Mouse (Mus musculus) embryo, embryonic 11.5 days (tissue): ENCODE measurements around the gene Susd3.
A peak's percentile ranks its signal among the peaks of the same experiment; 100 is the strongest.

Experiments
- DNase-seq: peaks from one replicate; pipeline ENCODE4 v3.0.0-alpha.2; 2012; ENCODE audit warnings: low read depth, low spot score

Susd3 gene

GRCm38 (mm10) chr13:49246626-49247025 is 1.9 kb downstream of the Susd3 start:
- DNase-seq, result no peak

GRCm38 (mm10) chr13:49246011-49246410 is 2.5 kb downstream of the Susd3 start:
- DNase-seq, result no peak

- no peak for DNase-seq
Observed at GRCm38 (mm10) chr13:49245251-49245650, 3.3 kb downstream of the Susd3 start.

- no peak for DNase-seq
Observed at GRCm38 (mm10) chr13:49243492-49243891, 5.0 kb downstream of the Susd3 start.

- DNase-seq, result no peak
Observed at GRCm38 (mm10) chr13:49242321-49243065, 6.0 kb downstream of the Susd3 start.

GRCm38 (mm10) chr13:49238737-49239136 is 9.8 kb downstream of the Susd3 start:
- no peak for DNase-seq

GRCm38 (mm10) chr13:49237617-49238016 is 10.9 kb downstream of the Susd3 start:
- no peak for DNase-seq

- DNase-seq, result no peak
Observed at GRCm38 (mm10) chr13:49234711-49235110, 13.8 kb downstream of the Susd3 start.

GRCm38 (mm10) chr13:49233792-49234572 is 14.5 kb downstream of the Susd3 start:
- DNase-seq, result no peak

- no peak for DNase-seq
Observed at GRCm38 (mm10) chr13:49225633-49226032, 22.9 kb downstream of the Susd3 start.

GRCm38 (mm10) chr13:49225159-49225558 is 23.3 kb downstream of the Susd3 start:
- no peak for DNase-seq

- no peak for DNase-seq
Observed at GRCm38 (mm10) chr13:49224729-49225128, 23.8 kb downstream of the Susd3 start.

GRCm38 (mm10) chr13:49224314-49224713 is 24.2 kb downstream of the Susd3 start:
- DNase-seq, result no peak

- DNase-seq, result no peak
Observed at GRCm38 (mm10) chr13:49220912-49221311, 27.6 kb downstream of the Susd3 start.

- no peak for DNase-seq
Observed at GRCm38 (mm10) chr13:49219367-49219766, 29.1 kb downstream of the Susd3 start.

GRCm38 (mm10) chr13:49218651-49219050 is 29.9 kb downstream of the Susd3 start:
- DNase-seq, result no peak

- DNase-seq, result no peak
Observed at GRCm38 (mm10) chr13:49216808-49217561, 31.5 kb downstream of the Susd3 start.

GRCm38 (mm10) chr13:49216220-49216552 is 32.3 kb downstream of the Susd3 start:
- DNase-seq, result no peak

- peak; percentile 89 for DNase-seq
Observed at GRCm38 (mm10) chr13:49215504-49216219, 32.8 kb downstream of the Susd3 start, which contains the start of gene Card19. Gene Card19, minus strand, starts transcription at chr13:49216037.

GRCm38 (mm10) chr13:49215128-49215503 is 33.4 kb downstream of the Susd3 start:
- no peak for DNase-seq

- no peak for DNase-seq
Observed at GRCm38 (mm10) chr13:49214454-49214853, 34.1 kb downstream of the Susd3 start.

- DNase-seq, result no peak
Observed at GRCm38 (mm10) chr13:49213531-49213932, 35.0 kb downstream of the Susd3 start.
